Mouse (Mus musculus): ENCODE results near the gene Zswim1.
"Not testable (repeated sequence)": the region's sequence is repeated elsewhere in the genome, so short reads cannot be mapped to it uniquely, and the experiment has no call there.

Gene Zswim1

DNA sequence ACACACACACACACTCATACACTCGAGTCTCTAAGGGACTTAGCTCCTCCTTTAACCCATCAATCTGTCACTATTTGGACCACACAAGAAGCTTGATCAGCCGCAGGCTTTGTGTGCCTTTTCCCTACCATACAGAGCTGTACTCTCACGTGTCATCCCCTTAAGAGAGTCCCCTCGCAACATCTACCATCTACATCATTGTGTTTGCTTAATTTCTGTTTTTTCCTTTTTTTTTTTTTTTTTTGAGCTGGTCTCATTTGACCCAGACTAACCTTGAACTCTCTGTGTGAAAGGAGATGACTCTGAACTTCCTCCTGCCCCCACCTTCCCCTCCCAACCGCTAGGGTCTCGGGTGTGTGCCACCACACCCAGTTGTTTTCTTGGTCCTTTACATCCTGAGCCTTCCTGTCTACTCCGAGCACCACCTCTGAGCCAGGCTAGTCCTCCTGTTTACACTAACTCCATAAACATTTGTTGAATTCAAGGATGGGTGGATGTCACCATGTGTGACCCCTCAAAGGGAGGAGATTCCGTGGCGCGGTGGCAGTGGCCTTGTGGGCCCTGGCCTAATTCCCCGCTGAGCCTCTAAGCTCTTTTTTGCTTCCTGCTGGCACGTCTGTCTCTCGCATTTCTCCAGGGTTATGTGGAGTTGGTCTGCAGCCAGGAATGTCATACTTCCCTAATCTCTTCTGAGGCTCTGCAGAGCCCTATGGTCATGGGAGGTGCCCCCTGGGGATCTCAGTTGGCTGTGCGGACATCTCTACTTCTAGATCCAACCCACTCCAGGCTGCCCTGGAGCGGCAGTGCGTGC is 44.5 kb downstream of the Zswim1 start:
- DNase-seq (ENCODE audit: low read depth), result no peak

GRCm38 (mm10) chr2:164867566-164867965 is 45.1 kb downstream of the Zswim1 start:
- no peak for DNase-seq (ENCODE audit: low read depth)

DNA sequence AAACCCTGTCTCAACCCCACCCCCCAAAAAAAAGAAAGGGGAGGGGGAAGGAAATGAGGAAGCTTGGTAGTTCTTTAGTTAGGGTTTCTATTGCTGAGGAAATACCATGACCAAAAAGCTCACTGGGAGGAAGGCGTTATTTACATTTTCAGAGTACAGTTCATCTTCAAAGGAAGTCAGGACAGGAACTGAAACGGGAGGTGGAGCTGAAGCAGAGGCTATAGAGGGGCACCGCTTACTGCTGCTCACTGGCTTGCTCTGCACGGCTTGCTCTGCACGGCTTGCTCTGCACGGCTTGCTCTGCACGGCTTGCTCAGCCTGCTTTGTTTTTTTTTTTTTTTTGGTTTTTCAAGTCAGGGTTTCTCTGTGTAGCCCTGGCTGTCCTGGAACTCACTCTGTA is 46.0 kb downstream of the Zswim1 start:
- no peak for DNase-seq (ENCODE audit: low read depth)

- DNase-seq (ENCODE audit: low read depth), result no peak
Observed at GRCm38 (mm10) chr2:164871602-164872303, 49.3 kb downstream of the Zswim1 start.

DNA sequence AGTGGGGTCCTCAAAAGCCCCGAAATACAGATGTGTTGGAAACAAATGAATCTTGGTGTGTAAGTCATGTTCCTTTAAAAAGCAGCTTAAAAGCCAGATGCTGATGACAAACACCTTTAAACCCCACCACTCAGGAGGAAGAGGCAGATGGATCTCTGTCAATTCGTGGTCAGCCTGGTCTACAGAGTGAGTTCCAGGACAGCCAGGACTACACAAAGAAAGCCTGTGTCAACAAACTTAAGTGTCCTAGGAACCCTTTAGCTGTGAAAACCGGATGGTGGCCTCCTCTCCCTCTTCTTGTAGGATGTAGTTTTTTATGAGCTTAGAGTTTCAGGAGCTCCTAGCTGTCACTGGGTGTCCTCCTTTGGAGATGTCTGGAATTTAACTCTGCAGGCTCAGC is 51.1 kb downstream of the Zswim1 start:
- no peak for DNase-seq (ENCODE audit: low read depth)

GRCm38 (mm10) chr2:164874239-164874769 is 51.8 kb downstream of the Zswim1 start:
- no peak for DNase-seq (ENCODE audit: low read depth)

DNA sequence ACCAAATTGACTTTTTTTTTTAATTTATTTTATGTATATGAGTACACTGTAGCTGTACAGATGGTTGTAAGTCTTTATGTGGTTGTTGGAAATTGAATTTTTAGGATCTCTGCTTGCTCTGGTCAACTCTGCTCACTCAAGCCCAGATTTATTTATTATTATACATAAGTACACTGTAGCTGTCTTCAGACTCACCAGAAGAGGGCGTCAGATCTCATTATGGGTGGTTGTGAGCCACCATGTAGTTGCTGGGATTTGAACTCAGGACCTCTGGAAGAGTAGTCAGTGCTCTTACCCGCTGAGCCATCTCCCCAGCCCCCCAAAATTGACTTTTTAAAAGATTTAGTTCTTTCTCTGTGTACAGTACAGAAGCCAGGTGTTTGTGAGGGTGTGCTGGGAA is 53.2 kb downstream of the Zswim1 start:
- DNase-seq (ENCODE audit: low read depth), result not testable (repeated sequence)

Measured in c-Kit-positive CD71-negative TER-119-negative erythroid progenitor cells, embryonic 14.5 days (primary cell).